Mouse (Mus musculus) C2C12 (cell line): ENCODE data around the gene Fcgbp.

ENCODE experiments used
- CEBPB ChIP-seq: IDR thresholded peaks from one replicate; pipeline ENCODE4 v1.6.1; 2011; ENCODE audit warnings: low read depth, mild to moderate bottlenecking, control low read depth, moderate library complexity
- CTCF ChIP-seq: IDR thresholded peaks from one replicate; pipeline ENCODE4 v1.5.1; 2011; ENCODE audit not compliant: control insufficient read depth, insufficient read depth, insufficient read length
- MAX ChIP-seq: IDR thresholded peaks from one replicate; pipeline ENCODE4 v1.6.1; 2011; ENCODE audit warnings: mild to moderate bottlenecking, control low read depth
- MYOG ChIP-seq: IDR thresholded peaks from one replicate; pipeline ENCODE4 v1.6.1; 2011; ENCODE audit not compliant: control insufficient read depth, insufficient read length; ENCODE audit errors: extremely low read depth

GRCm38 (mm10) chr7:28114648-28115047 is 43.6 kb downstream of the Fcgbp start:
- no peak for TF ChIP-seq CTCF
- TF ChIP-seq MAX, result no peak
- TF ChIP-seq CEBPB, result no peak
- no peak for TF ChIP-seq MYOG
